Mouse (Mus musculus) bone marrow macrophage, adult 2 months (primary cell): ENCODE data around the gene Ppp1r8.

Source experiments
- CTCF ChIP-seq: IDR thresholded peaks from 2 replicates; pipeline ENCODE4 v1.5.1; 2012; ENCODE audit warnings: low read depth, mild to moderate bottlenecking, low read length, moderate library complexity
- POLR2A ChIP-seq: IDR thresholded peaks from 2 replicates; pipeline ENCODE4 v1.6.1; 2012; ENCODE audit warnings: mild to moderate bottlenecking, low read depth, low read length, borderline replicate concordance

DNA sequence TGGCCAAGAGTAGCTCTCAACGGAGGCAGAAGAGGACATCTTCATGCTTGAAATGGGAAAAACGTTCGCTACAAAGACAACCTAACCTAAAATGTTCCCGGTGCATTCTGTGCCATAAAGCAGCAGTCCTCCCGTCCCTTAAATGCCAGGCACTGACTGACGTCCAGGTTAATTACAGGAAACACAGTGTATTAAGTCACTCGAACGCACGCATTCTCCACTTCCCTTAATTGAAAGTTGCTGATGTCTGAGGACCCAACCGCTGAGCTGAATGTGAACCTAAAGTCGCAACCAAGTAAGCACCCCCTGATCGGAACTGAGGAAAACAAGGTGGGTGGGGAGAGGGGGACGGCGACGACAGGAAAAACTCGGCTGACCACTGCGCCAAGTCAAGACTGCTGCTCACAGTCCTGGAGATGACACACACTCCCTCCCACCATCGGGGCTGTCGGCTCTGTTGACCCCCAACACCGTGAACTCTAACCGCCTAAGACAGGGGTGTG lies 40.6 kb upstream of the Ppp1r8 start:
- no peak for TF ChIP-seq CTCF
- no peak for TF ChIP-seq POLR2A
